Mouse (Mus musculus) mature B cell (primary cell): ENCODE measurements at regions not wholly inside any gene's neighbourhood (a gene's known extent, or its start where the extent isn't known, plus 50 kb on each side); places are given as distances from the start of the nearest gene placed in this dataset.

Experiments
- in situ Hi-C: fragments of 300-500 bp; cut with MboI; formaldehyde crosslinking; loops from 2 replicates; pipeline ENCODE4 v1.14.3; 2019

GRCm38 (mm10) chr13:92973791-92974190 lies 129.2 kb downstream of the Mtx3 start:
- in situ Hi-C loops = no loop called here

- in situ Hi-C loops = loop anchor here (10.0 kb wide), 1 partner anchor 248 kb away; no protein-coding TSS in a partner anchor
Observed at GRCm38 (mm10) chr13:92986719-92987553, 142.4 kb downstream of the Mtx3 start.

GRCm38 (mm10) chr13:92987691-92988090 lies 143.1 kb downstream of the Mtx3 start:
- in situ Hi-C loops = loop anchor here (10.0 kb wide), 1 partner anchor 247 kb away; no protein-coding TSS in a partner anchor

GRCm38 (mm10) chr13:92988600-92988999 lies 144.0 kb downstream of the Mtx3 start:
- in situ Hi-C loops = loop anchor here (10.0 kb wide), 1 partner anchor 246 kb away; no protein-coding TSS in a partner anchor

- in situ Hi-C loops = no loop called here
Observed at GRCm38 (mm10) chr13:92990316-92991206, 146.0 kb downstream of the Mtx3 start.
